In genomic region chr2:180501217-180501967, GRCm38 (mm10) we compare ENCODE assay signal across 11 mouse cellular contexts. TPM values are rescaled to one million over a fixed set of nuclear protein-coding genes. Genes with fewer than 3 reads are reported as not detected.
DNase-seq lines count a peak whose midpoint lies in the region; ATAC-seq and TF ChIP-seq lines count a peak whose summit lies in the region.
"Had no signal": no experiment of that assay in that cellular context is flagged by ENCODE, and none has a peak within 500 bp of the region (broad histone marks: within the 10 kb centered on the region; RNA-seq: fewer than 3 reads in every experiment).

No protein-coding gene starts in this region.

- DNase-seq in forebrain, embryonic 10.5 days (ENCODE audit: extremely low spot score, low spot score), result no peak
- no peak for DNase-seq in left cerebral cortex, adult 2 months (ENCODE audit: extremely low spot score in 1 of 2, low spot score in 2 of 2)
- DNase-seq in left cerebral cortex, adult 18-20 months (ENCODE audit: low spot score in 2 of 2), result no peak
- DNase-seq in 3T3-L1 (ENCODE audit: low read depth, low spot score), result peak; percentile 29
- DNase-seq in forebrain, postnatal 0 days, result no peak
- DNase-seq in liver, postnatal 0 days, result no peak
- DNase-seq in adrenal gland, postnatal 14 days, result no peak
- DNase-seq: gastrocnemius, adult 2 months had no signal

- H3K4me3 ChIP-seq in forebrain, embryonic 13.5 days, result no peak overlapping the region; the same call in 1 of the 2 replicates
- H3K4me3 ChIP-seq in forebrain, embryonic 10.5 days, result no peak overlapping the region
- H3K4me3 ChIP-seq in left cerebral cortex, adult 2 months, result 0 out of 2 replicates have a peak overlapping the region, but pooled peaks have one; percentile 9
- H3K4me3 ChIP-seq in forebrain, postnatal 0 days (ENCODE audit: low read depth, low read length), result peak overlapping the region; percentile 48
- no peak overlapping the region for H3K4me3 ChIP-seq in liver, postnatal 0 days (ENCODE audit: low read depth, low read length)
- H3K4me3 ChIP-seq: gastrocnemius, adult 2 months had no signal

- H3K9ac ChIP-seq in forebrain, embryonic 13.5 days, result no peak overlapping the region
- peak overlapping the region; percentile 59 for H3K9ac ChIP-seq in forebrain, postnatal 0 days
- no peak overlapping the region for H3K9ac ChIP-seq in liver, postnatal 0 days (replicated peaks)

- no peak overlapping the region for H3K27ac ChIP-seq in forebrain, embryonic 13.5 days
- H3K27ac ChIP-seq in forebrain, embryonic 10.5 days, result no peak overlapping the region
- H3K27ac ChIP-seq in left cerebral cortex, adult 2 months, result no peak overlapping the region
- H3K27ac ChIP-seq in forebrain, postnatal 0 days (ENCODE audit: low read depth, low read length), result 0 out of 2 replicates have a peak overlapping the region, but pooled peaks have one; percentile 57
- H3K27ac ChIP-seq in liver, postnatal 0 days (ENCODE audit: low read depth), result no peak overlapping the region
- H3K27ac ChIP-seq: gastrocnemius, adult 2 months had no signal

- no peak for TF ChIP-seq CTCF in left cerebral cortex, adult 2 months (IDR thresholded peaks at IDR 0.05)
- TF ChIP-seq CTCF in forebrain, postnatal 0 days (IDR thresholded peaks at IDR 0.05; ENCODE audit: low read depth), result no peak
- no peak for TF ChIP-seq CTCF in liver, postnatal 0 days (IDR thresholded peaks at IDR 0.05; ENCODE audit: low read depth)

- peaks cover 40% of the 10 kb centered on the region for H3K4me1 ChIP-seq in forebrain, embryonic 13.5 days
- peaks cover 48% of the 10 kb centered on the region for H3K4me1 ChIP-seq in forebrain, embryonic 10.5 days
- H3K4me1 ChIP-seq in forebrain, postnatal 0 days (ENCODE audit: insufficient read depth), result peaks cover 24% of the 10 kb centered on the region
- no peaks in the 10 kb centered on the region for H3K4me1 ChIP-seq in liver, postnatal 0 days (ENCODE audit: insufficient read depth)

- no peaks in the 10 kb centered on the region for H3K36me3 ChIP-seq in forebrain, embryonic 13.5 days (ENCODE audit: poor library complexity, severe bottlenecking)
- no peaks in the 10 kb centered on the region for H3K36me3 ChIP-seq in forebrain, embryonic 10.5 days (replicated peaks)
- H3K36me3 ChIP-seq in forebrain, postnatal 0 days (ENCODE audit: insufficient read depth), result no peaks in the 10 kb centered on the region
- no peaks in the 10 kb centered on the region for H3K36me3 ChIP-seq in liver, postnatal 0 days (replicated peaks; ENCODE audit: insufficient read depth, low read length)

- H3K27me3 ChIP-seq in forebrain, embryonic 13.5 days, result peaks cover 53% of the 10 kb centered on the region
- peaks cover 94% of the 10 kb centered on the region for H3K27me3 ChIP-seq in forebrain, embryonic 10.5 days (ENCODE audit: poor library complexity, severe bottlenecking)
- H3K27me3 ChIP-seq in forebrain, postnatal 0 days (ENCODE audit: insufficient read depth, low read length), result no peaks in the 10 kb centered on the region
- H3K27me3 ChIP-seq in liver, postnatal 0 days (ENCODE audit: insufficient read depth, low read length), result peaks cover 28% of the 10 kb centered on the region

- 0 out of 2 replicates have a peak, but pooled peaks have one; percentile 9 for ATAC-seq in forebrain, embryonic 13.5 days
- peak; percentile 26; the same call in 1 of the 2 replicates for ATAC-seq in forebrain, postnatal 0 days
- no peak for ATAC-seq in liver, postnatal 0 days

- intact Hi-C loops in left cerebral cortex, adult 2 months (cut with DNase I), result no loop called here

- no peak for TF ChIP-seq EP300 in liver, postnatal 0 days (IDR thresholded peaks at IDR 0.05; ENCODE audit: low read depth)

- WGBS in forebrain, embryonic 13.5 days, result 41% methylated on average over 9 of the region's 9 CpGs
- WGBS in forebrain, embryonic 10.5 days, result 51% methylated on average over 9 of the region's 9 CpGs
- 42% methylated on average over 9 of the region's 9 CpGs for WGBS in forebrain, postnatal 0 days
- 36% methylated on average over 9 of the region's 9 CpGs for WGBS in liver, postnatal 0 days (ENCODE audit: insufficient replicate concordance)

- H3K9me3 ChIP-seq in forebrain, embryonic 13.5 days (replicated peaks), result no peaks in the 10 kb centered on the region
- H3K9me3 ChIP-seq in forebrain, embryonic 10.5 days, result no peaks in the 10 kb centered on the region
- H3K9me3 ChIP-seq in forebrain, postnatal 0 days (ENCODE audit: low read length), result no peaks in the 10 kb centered on the region
- no peaks in the 10 kb centered on the region for H3K9me3 ChIP-seq in liver, postnatal 0 days (ENCODE audit: low read length)

- peak overlapping the region; percentile 75 for H3K4me2 ChIP-seq in forebrain, embryonic 13.5 days
- peak overlapping the region; percentile 77 for H3K4me2 ChIP-seq in forebrain, postnatal 0 days (ENCODE audit: low read depth)
- no peak overlapping the region for H3K4me2 ChIP-seq in liver, postnatal 0 days (ENCODE audit: low read depth, low read length)

RNA-seq across cellular contexts. Expression of gene Ntsr1, which starts 1.6 kb away (rescaled TPM):
- polyA plus RNA-seq in forebrain, embryonic 13.5 days (2015; fragmentation: Nextera tagmentation; extraction: Ambion mirVana), result 2.2 and 2.3 TPM in 2 replicates
- polyA plus RNA-seq in forebrain, embryonic 10.5 days (2016; fragmentation: Nextera tagmentation; extraction: Ambion mirVana), result not detected in 2 replicates
- 1 to 10 TPM; 6.0 to 7.9 TPM for total RNA-seq in left cerebral cortex, adult 2 months (2021)
- 1 to 10 TPM; 6.4 to 8.2 TPM for total RNA-seq in left cerebral cortex, adult 18-20 months (2021)
- total RNA-seq in forebrain, postnatal 0 days (2014; rRNA removed), result 19.8 and 35.8 TPM in 2 replicates
- polyA plus RNA-seq in forebrain, postnatal 0 days (2015; fragmentation: Nextera tagmentation; extraction: Ambion mirVana), result 13.2 and 18.1 TPM in 2 replicates
- polyA plus RNA-seq in liver, postnatal 0 days (2015; fragmentation: Nextera tagmentation; extraction: Ambion mirVana), result not detected in 2 replicates
- total RNA-seq in adrenal gland, postnatal 14 days (2021), result 0.08 TPM in 1 of 2 replicates, not detected in the other
- total RNA-seq: gastrocnemius, adult 2 months; hematopoietic stem cell, adult 5-6 weeks; monocyte, adult 5-6 weeks had no signal

RNA-seq across cellular contexts. Expression of gene Slco4a1, which starts 45.3 kb away (rescaled TPM):
- polyA plus RNA-seq in forebrain, embryonic 13.5 days (2015; fragmentation: Nextera tagmentation; extraction: Ambion mirVana), result 1.1 and 2.1 TPM in 2 replicates
- polyA plus RNA-seq in forebrain, embryonic 10.5 days (2016; fragmentation: Nextera tagmentation; extraction: Ambion mirVana), result 4.9 and 6.9 TPM in 2 replicates
- total RNA-seq in left cerebral cortex, adult 2 months (2021), result 1 to 10 TPM; 2.6 to 3.1 TPM
- total RNA-seq in left cerebral cortex, adult 18-20 months (2021), result 1 to 10 TPM; 1.7 to 2.4 TPM
- total RNA-seq in forebrain, postnatal 0 days (2014; rRNA removed), result 1.8 TPM in 2 replicates
- polyA plus RNA-seq in forebrain, postnatal 0 days (2015; fragmentation: Nextera tagmentation; extraction: Ambion mirVana), result 1.3 and 1.6 TPM in 2 replicates
- 0.86 and 0.91 TPM in 2 replicates for polyA plus RNA-seq in liver, postnatal 0 days (2015; fragmentation: Nextera tagmentation; extraction: Ambion mirVana)
- 7.0 and 7.1 TPM in 2 replicates for total RNA-seq in adrenal gland, postnatal 14 days (2021)

Comparison
In these comparisons a context has a peak if more than half of its experiments do, and no peak if none do; other contexts are left out.
1. H3K4me3 ChIP-seq: peak in left cerebral cortex, adult 2 months (single experiment) and forebrain, postnatal 0 days (single experiment); none in forebrain, embryonic 13.5 days (single experiment), forebrain, embryonic 10.5 days (single experiment) and liver, postnatal 0 days (single experiment).